Mouse (Mus musculus) urinary bladder, postnatal 36 days (tissue): Measurements from ENCODE around the gene Tmem167.

ENCODE experiments used
- DNase-seq, 2 experiments: peaks; one replicate each; pipeline ENCODE4 v3.0.0; 2022; ENCODE audit warnings: low spot score in 2 of 2, mixed read lengths in 1 of 2

Gene Tmem167

GRCm38 (mm10) chr13:90183536-90183935, 94.6 kb downstream of the Tmem167 start:
- DNase-seq, result no peak

GRCm38 (mm10) chr13:90186694-90187093, 97.8 kb downstream of the Tmem167 start:
- DNase-seq, result no peak

- DNase-seq, result no peak
Observed at GRCm38 (mm10) chr13:90188021-90188420, 99.1 kb downstream of the Tmem167 start.

GRCm38 (mm10) chr13:90191794-90192193, 102.9 kb downstream of the Tmem167 start:
- DNase-seq, result no peak
